Mouse (Mus musculus) lung, adult 2 months (tissue): ENCODE data around the gene Tmem114. TPM values are rescaled to one million over a fixed set of nuclear protein-coding genes. Genes with fewer than 3 reads are reported as not detected.

ENCODE experiments used
- DNase-seq: peaks from one replicate; pipeline ENCODE4 v3.0.0; 2022
- H3K4me1 ChIP-seq: fragments of 200-500 bp; 2 replicates; pipeline ENCODE4 v1.6.1; 2011; ENCODE audit warnings: low read length; ENCODE audit not compliant: control insufficient read depth, insufficient read depth
- H3K4me3 ChIP-seq: fragments of 200-500 bp; replicated peaks from 2 replicates; pipeline ENCODE3; 2011; ENCODE audit warnings: low read depth, mild to moderate bottlenecking, control low read depth, low read length; ENCODE audit errors: extremely low read depth
- CTCF ChIP-seq: fragments of 200-500 bp; IDR thresholded peaks from 2 replicates; pipeline ENCODE4 v1.5.1; 2011; ENCODE audit warnings: mild to moderate bottlenecking, low read length, control low read depth; ENCODE audit not compliant: insufficient read depth
- POLR2A ChIP-seq: fragments of 200-500 bp; IDR thresholded peaks from 2 replicates; pipeline ENCODE4 v1.6.1; 2011; ENCODE audit warnings: low read depth, mild to moderate bottlenecking, control low read depth, low read length, borderline replicate concordance; ENCODE audit errors: extremely low read depth
- WGBS: fragments of 180-500 bp; shearing (Covaris S2); methylation state at CpG from one replicate; pipeline ENCODE4 v1.1.7; 2018; 5-methylcytosine and 5-hydroxymethylcytosine counted together
- polyA plus RNA-seq: library from polyadenylated mRNA; depleted of rRNA; stranded (reverse); fragments of >200 nt; gene quantifications from 2 replicates; pipeline ENCODE4 v1.2.3, GENCODE M21; 2012; rRNA removed

Gene Tmem114
- not detected in 2 replicates for polyA plus RNA-seq

DNA sequence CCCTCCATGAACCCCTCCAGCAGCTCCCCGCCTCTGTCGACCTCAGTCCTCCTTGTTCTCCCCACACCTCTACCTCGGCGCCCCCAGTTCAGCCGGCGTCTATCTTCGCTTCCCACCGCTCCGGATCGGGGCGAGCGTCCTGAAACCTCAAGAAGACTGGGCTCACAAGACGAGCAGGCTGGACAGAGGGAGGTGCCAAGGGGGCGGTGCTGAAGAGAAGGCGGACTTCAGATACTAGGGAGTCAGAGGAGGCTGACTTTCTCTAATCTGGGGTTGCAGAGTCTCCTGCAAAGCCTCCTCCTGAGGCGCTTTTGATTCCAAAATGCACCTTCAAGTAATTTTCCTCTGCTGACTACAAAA lies at the start of gene Tmem114:
TSS of gene Tmem114 (minus strand) at position 166 of the 360 bp plus-strand sequence.
- TF ChIP-seq CTCF = no peak
- TF ChIP-seq POLR2A = no peak
- 3% methylated on average over 16 of the region's 16 CpGs for WGBS
- Histone ChIP-seq H3K4me1 (no peaks in the 10 kb centered on the region), H3K4me3 (no peak within 1 kb of the TSS)
- DNase-seq = no peak

DNA sequence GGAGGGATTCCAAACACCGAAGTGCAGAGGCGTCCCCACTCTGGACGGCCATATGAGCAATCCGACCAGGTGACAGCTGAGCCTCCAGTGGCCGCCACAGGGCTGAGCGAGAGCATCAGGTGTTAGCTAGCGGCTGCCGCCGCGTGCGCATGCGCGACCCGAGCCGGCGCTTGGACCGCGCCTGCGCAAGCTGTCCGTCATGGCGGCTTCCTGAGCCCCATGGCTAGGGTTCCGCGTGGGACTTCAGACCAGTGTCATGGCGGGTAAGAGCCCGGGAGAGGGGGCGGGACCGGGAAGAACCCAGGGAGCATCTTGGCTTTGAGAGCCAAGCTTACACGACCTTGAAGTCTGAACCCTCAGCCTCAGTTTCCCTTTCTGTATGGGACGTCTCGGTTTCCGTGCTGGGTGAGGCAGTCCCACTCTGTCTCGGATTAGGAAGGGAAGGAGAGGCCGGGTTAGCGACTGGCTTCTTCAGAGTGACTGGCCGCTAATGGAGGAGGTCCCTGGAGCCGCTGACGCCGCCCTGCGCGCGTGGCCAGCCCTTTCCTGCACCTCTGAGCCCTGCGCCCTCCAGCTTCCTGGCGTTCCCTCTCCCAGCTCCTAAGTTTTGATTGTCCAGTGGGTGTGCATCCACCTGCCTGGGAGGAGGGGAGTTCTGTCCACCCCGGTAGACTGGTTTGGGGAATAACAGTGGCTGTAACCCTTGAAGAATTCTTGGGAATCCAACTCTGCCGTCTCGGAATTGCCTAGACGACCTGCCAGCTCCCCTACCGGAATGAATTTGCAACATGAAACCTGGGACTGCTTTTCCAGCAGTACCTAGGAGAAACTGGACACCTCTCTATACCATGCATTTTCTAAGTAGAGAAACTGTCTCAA lies 45.9 kb upstream of the Tmem114 start, which contains the start of gene Mettl22:
TSS of gene Mettl22 (plus strand) at position 186 of the 879 bp plus-strand sequence.
- Histone ChIP-seq H3K4me1 (no peaks in the 10 kb centered on the region), H3K4me3 (peak within 1 kb of the TSS; percentile 89)
- WGBS = under 1% methylated on average over 48 of the region's 48 CpGs
- DNase-seq = peak; percentile 84
- TF ChIP-seq POLR2A (peak; percentile 28; the same call in 1 of the 2 replicates), CTCF (no peak)

DNA sequence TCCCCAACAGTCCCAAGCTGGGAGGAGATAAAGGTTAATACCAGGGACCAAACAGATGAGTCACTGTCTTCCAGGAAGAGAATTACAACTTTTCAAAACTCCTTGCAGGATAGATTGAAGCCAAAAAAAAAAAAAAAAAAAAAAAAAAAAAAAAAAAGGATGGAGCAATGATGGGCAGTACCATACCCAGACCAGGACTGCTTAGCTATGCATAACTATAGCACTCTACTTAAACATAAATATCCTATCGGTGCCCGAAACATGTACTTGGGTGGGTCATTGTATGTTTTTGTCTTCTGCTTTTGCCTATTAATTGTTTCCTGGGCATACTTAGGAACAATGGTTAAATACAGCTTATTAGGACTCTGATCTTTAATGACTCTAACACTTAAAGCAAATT lies 45.2 kb upstream of the Tmem114 start:
- no peak overlapping the region for H3K4me3 ChIP-seq
- no peak for DNase-seq
- 81% methylated on average over 2 of the region's 2 CpGs for WGBS
- TF ChIP-seq CTCF = no peak
- no peak for TF ChIP-seq POLR2A
- H3K4me1 ChIP-seq = no peaks in the 10 kb centered on the region

DNA sequence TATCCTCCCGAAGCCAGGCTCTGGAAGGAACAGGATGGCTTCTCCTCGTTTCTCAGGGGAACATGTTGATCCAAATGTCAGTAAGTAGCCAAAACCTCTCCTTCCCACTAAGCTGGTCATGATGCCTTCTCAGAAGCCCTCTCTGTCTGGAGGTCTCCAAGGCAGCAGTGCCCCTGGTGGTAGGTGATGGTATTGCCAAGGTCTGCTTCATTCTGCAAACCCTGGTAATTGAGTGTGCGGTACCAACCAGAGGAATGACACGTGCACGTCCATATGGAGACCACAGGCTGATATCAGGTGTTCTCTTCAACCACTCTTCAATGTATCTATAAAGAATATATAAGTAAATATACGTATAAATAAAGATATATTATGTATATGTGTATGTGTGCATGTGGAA lies 34.2 kb upstream of the Tmem114 start:
- WGBS = 19% methylated on average over 6 of the region's 6 CpGs

DNA sequence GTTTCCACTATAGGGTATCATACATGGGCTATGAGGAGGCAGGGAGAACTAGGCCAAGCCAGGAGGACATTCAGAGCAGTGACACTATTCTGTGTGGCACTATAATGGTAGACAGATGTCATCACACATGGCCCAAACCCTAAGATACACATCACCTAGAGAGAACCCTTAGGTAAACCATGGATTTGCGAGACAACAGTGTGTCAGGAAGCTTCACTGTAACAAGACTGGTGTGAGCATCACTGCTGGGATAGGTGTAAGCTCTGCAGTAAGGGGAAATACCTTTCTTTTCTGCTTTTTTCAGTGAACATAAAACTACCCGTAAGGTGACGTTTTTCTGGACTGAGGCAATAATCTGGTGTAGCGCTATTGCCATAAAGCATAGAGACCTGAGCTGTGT lies 33.5 kb upstream of the Tmem114 start:
- WGBS = 83% methylated on average over 4 of the region's 4 CpGs
- TF ChIP-seq CTCF (no peak), POLR2A (no peak)
- no peak for DNase-seq
- H3K4me3 ChIP-seq = no peak overlapping the region
- H3K4me1 ChIP-seq = no peaks in the 10 kb centered on the region

More for the DNA sequence above, 34.2 kb upstream of the Tmem114 start:
- no peaks in the 10 kb centered on the region for H3K4me1 ChIP-seq
- peak; percentile 46 for DNase-seq
- H3K4me3 ChIP-seq = no peak overlapping the region
- TF ChIP-seq POLR2A (no peak), CTCF (peak; percentile 98)

DNA sequence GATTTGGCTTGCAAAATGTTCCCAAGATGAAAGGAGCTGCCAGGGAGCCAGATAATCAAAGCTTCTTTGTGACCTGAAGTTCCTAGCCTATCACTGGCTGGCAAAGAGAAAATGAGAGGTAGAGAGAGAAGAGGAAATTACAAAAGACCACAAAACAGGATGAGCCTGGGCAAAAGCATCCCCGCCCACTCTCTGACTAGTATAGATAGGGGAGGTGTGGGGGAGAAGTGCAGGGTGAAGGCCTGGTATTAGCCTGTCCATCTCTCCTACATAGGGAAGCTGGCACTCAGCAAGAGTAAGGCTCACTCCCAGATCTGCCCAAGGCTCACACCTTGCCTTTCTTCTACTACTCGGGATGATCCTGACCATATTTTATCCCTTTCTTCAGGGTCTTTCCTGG lies 30.3 kb upstream of the Tmem114 start:
- Histone ChIP-seq H3K4me1 (no peaks in the 10 kb centered on the region), H3K4me3 (no peak overlapping the region)
- 35% methylated on average over 2 of the region's 2 CpGs for WGBS
- TF ChIP-seq CTCF = no peak
- no peak for TF ChIP-seq POLR2A
- DNase-seq = no peak

DNA sequence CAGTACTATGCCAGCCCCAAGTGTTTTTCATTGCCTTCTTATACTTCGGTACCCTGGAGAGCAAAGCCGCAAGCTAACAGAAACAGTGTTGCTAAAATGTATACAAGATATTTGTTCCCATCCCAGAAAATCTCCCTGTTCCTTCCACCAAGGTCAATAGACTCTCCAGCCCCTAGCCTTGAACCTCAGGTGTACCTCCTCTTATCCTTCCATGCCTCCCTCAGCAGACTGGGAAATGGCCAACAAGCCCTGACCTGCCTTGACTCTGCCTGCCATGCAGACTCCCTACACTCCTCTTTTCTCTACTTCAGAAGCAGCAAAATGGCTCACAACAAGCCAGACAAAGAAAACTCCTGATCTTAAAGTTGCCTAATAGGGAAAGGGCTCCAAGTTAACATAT lies 28.4 kb upstream of the Tmem114 start:
- WGBS = 87% methylated on average over 2 of the region's 2 CpGs
- Histone ChIP-seq H3K4me3 (no peak overlapping the region), H3K4me1 (no peaks in the 10 kb centered on the region)
- DNase-seq = no peak
- TF ChIP-seq POLR2A (no peak), CTCF (no peak)

DNA sequence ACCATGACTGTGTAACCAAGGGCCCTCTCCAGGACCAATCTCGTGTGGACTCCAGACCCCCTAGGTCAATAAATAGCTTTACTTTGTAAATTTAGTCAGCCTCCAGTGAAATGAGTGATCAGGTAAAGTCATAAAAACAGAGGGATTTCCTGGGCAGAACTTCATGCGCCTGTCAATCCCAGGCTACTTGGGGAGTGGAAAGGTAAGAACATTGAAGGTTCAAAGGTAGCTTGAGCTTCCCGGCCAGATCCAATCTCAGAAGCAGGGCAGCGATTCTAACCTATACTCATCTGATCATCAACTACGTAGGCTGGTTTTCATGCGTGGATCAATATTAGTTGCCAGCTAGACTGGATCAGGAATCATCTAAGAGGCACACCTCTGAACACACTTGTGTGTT lies 21.3 kb upstream of the Tmem114 start:
- TF ChIP-seq POLR2A (no peak), CTCF (no peak)
- 85% methylated on average over 6 of the region's 6 CpGs for WGBS

DNA sequence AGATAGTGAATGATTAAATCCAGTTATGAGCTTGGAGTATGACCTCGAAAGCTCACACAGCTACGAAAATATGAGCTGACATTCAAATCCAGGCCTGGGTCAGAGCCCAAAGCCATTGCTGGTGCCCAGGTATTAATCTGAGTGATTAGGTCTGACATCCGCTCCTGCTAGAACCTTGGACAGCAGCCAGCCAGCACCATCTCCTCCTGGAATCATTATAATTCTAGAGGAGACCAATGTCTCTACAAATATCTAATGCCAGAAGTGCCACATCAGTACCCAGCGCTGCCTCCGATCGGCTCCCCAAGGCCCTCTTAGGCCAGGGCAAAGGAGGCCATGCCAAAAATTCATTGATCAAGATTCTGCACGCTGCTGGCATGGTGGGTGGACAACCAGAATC lies 20.0 kb upstream of the Tmem114 start:
- Histone ChIP-seq H3K4me1 (no peaks in the 10 kb centered on the region), H3K4me3 (no peak overlapping the region)
- DNase-seq = no peak
- WGBS = 72% methylated on average over 7 of the region's 7 CpGs
- TF ChIP-seq CTCF (no peak), POLR2A (no peak)

More for the DNA sequence above, 21.3 kb upstream of the Tmem114 start:
- H3K4me3 ChIP-seq = no peak overlapping the region
- no peak for DNase-seq
- H3K4me1 ChIP-seq = no peaks in the 10 kb centered on the region

DNA sequence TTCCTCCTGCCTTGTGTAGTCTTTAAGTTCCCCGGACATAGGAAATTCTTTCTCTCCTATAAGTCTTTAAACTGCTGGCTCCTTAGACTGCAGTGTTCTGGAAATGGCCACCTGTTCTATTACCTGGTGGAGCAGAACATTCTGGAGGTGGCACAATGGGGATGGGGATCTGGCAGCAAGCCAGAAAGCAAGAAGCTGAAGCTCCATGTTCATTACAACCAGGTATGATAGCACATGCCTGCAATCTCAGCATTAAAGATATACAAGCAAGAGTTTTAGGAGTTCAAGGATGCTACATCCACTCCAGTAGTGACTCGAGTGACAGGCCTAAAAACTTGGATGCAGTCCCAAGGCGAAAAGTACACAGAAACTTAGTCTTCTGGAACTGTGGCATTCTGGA lies 7.7 kb upstream of the Tmem114 start:
- H3K4me1 ChIP-seq = no peaks in the 10 kb centered on the region
- TF ChIP-seq POLR2A (no peak), CTCF (no peak)
- no peak for DNase-seq
- 78% methylated on average over 3 of the region's 3 CpGs for WGBS
- H3K4me3 ChIP-seq = no peak overlapping the region

DNA sequence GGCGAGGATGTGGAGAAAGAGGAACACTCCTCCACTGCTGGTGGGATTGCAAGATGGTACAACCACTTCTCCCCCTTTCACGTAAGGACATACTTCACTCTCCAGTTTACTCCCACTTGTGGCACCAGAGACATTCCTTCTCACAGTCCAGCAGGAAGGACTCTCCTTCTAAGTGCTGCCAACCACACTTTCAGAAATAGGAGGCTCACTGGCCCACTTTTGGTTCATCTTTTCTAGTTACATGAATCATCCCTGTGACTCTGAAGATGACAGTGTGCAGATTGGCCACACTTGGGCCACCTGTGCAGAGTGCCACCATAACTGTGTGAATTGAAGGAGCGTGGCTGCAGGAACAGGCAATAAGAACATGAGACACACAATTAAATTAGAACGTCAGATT lies 4.6 kb upstream of the Tmem114 start:
- TF ChIP-seq CTCF (no peak), POLR2A (no peak)
- WGBS = 72% methylated on average over 4 of the region's 4 CpGs
- no peaks in the 10 kb centered on the region for H3K4me1 ChIP-seq
- DNase-seq = no peak
- H3K4me3 ChIP-seq = no peak overlapping the region
